Mouse (Mus musculus): ENCODE results near the gene Cys1. TPM values are rescaled to one million over a fixed set of nuclear protein-coding genes. Genes with fewer than 3 reads are reported as not detected.
A peak's percentile ranks its signal among the peaks of the same experiment; 100 is the strongest.
"Not testable (repeated sequence)": the region's sequence is repeated elsewhere in the genome, so short reads cannot be mapped to it uniquely, and the experiment has no call there.

Gene Cys1
- polyA plus RNA-seq, 1 experiment from 2014 or later: 0.40 TPM

GRCm38 (mm10) chr12:24651642-24652342 is 29.8 kb downstream of the Cys1 start:
- Histone ChIP-seq H3K36me3 (replicated peaks) (peaks cover 36% of the 10 kb centered on the region), H3K4me3 (peak overlapping the region; percentile 95), H3K4me1 (peaks cover 35% of the 10 kb centered on the region), H3K27me3 (ENCODE audit: poor library complexity, severe bottlenecking) (peaks cover 19% of the 10 kb centered on the region), H3K27ac (peak overlapping the region; percentile 99), H3K9me3 (no peaks in the 10 kb centered on the region)
- under 1% methylated on average over 36 of the region's 36 CpGs for WGBS
- DNase-seq (ENCODE audit: extremely low spot score, low spot score): peak; percentile 97

GRCm38 (mm10) chr12:24651063-24651557 is 30.5 kb downstream of the Cys1 start, which contains the start of gene Klf11:
Gene Klf11 (plus strand): TSS chr12:24651274.
- peak within 1 kb of the TSS; percentile 95 for H3K4me3 ChIP-seq
- peaks cover 19% of the 10 kb centered on the region for H3K27me3 ChIP-seq (ENCODE audit: poor library complexity, severe bottlenecking)
- no peaks in the 10 kb centered on the region for H3K9me3 ChIP-seq
- peak; percentile 97 for DNase-seq (ENCODE audit: extremely low spot score, low spot score)
- peaks cover 29% of the 10 kb centered on the region for H3K36me3 ChIP-seq (replicated peaks)
- peaks cover 30% of the 10 kb centered on the region for H3K4me1 ChIP-seq
- H3K27ac ChIP-seq: peak within 1 kb of the TSS; percentile 99
- under 1% methylated on average over 68 of the region's 68 CpGs for WGBS

DNA sequence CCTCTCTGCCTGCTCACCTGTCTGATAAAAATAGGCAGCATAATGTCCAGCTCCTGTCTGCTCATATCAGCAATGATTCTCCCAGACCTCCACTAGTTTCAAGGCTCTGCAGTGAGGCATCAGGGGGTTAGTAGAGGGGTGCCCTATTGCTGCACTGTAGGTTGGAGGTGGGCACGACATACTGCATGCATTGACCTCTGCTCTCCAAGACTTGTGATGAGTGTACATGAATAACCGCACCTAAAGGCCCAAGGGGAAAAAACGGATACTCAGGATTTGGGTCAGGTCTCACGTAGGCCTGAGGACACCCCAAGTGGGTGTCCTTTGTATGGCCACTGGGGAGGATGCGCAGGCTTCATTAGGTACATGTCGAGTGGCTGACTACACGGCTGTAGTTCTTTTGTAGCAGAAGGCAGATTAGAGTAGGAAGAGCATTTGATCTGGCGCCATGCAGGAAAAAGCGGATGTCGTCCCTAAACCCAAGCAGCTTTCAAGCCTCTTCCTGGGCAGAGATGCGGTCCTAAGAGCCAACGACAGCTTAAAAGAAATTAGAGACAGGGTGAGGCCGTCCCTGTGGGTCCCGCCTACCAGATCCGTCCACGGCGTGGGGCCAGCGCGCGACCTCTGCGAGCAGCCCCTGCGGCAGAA is 31.1 kb downstream of the Cys1 start:
- H3K36me3 ChIP-seq (replicated peaks): peaks cover 23% of the 10 kb centered on the region
- WGBS: 3% methylated on average over 22 of the region's 22 CpGs
- no peaks in the 10 kb centered on the region for H3K9me3 ChIP-seq
- H3K4me1 ChIP-seq: peaks cover 30% of the 10 kb centered on the region
- DNase-seq (ENCODE audit: extremely low spot score, low spot score): no peak
- peaks cover 19% of the 10 kb centered on the region for H3K27me3 ChIP-seq (ENCODE audit: poor library complexity, severe bottlenecking)
- peak overlapping the region; percentile 95 for H3K4me3 ChIP-seq
- H3K27ac ChIP-seq: peak overlapping the region; percentile 99

GRCm38 (mm10) chr12:24648094-24648493 is 33.5 kb downstream of the Cys1 start:
- H3K27me3 ChIP-seq (ENCODE audit: poor library complexity, severe bottlenecking): peaks cover 19% of the 10 kb centered on the region
- DNase-seq (ENCODE audit: extremely low spot score, low spot score): no peak
- no peak overlapping the region for H3K4me3 ChIP-seq
- H3K9me3 ChIP-seq: no peaks in the 10 kb centered on the region
- WGBS: 73% methylated on average over 1 of the region's 1 CpGs
- peaks cover 30% of the 10 kb centered on the region for H3K4me1 ChIP-seq
- H3K36me3 ChIP-seq (replicated peaks): no peaks in the 10 kb centered on the region
- no peak overlapping the region for H3K27ac ChIP-seq

DNA sequence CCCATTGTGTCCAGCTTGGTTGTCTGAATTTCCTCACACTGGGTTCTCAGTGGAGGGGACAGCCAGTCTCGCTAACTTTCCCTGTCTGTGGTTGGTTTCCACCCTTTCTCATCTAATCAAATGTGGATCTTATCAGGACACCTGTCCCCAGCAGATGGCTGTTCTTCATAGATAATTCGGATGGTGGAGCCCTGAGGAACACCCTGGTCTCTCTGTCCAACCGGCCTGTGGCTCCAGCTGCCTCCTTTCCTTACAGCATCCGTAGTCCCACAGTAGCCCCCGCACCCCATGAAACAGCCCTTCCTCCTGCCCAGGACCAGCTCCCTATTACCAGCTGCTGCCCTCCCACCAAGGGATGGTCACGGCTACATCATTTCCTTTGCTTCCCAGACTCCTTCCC is 35.7 kb downstream of the Cys1 start:
- Histone ChIP-seq H3K4me3 (no peak overlapping the region), H3K4me1 (peaks cover 16% of the 10 kb centered on the region), H3K9me3 (no peaks in the 10 kb centered on the region), H3K36me3 (replicated peaks) (no peaks in the 10 kb centered on the region), H3K27me3 (ENCODE audit: poor library complexity, severe bottlenecking) (peaks cover 19% of the 10 kb centered on the region), H3K27ac (no peak overlapping the region)
- no peak for DNase-seq (ENCODE audit: extremely low spot score, low spot score)
- WGBS: 85% methylated on average over 6 of the region's 6 CpGs

DNA sequence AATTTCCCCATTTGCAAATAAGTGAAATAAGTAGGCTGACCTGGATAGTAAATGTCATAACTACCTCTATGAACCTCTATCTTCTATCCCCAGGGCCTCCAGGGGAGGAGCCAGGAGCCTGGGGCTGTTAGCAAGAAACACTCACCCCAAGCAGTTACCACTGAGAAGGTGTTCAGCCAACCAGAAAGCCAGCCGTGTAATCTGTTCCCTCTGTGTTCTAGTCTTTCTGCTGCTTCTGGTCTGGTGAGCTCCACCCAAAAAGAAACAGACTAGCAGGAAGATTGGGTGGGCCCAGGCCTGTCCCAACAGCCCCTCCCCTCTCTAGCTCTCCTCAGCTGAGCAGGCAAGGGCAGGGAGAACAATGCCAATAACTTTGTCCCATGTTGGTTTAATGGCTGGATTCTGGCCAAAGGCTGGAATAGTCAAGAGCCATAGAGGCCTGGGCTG is 37.5 kb downstream of the Cys1 start:
- H3K4me3 ChIP-seq: no peak overlapping the region
- 78% methylated on average over 1 of the region's 1 CpGs for WGBS
- no peaks in the 10 kb centered on the region for H3K9me3 ChIP-seq
- H3K27ac ChIP-seq: no peak overlapping the region
- H3K4me1 ChIP-seq: peaks cover 5% of the 10 kb centered on the region; the same call in 1 of the 2 replicates
- no peak for DNase-seq (ENCODE audit: extremely low spot score, low spot score)
- H3K27me3 ChIP-seq (ENCODE audit: poor library complexity, severe bottlenecking): peaks cover 5% of the 10 kb centered on the region; the same call in 1 of the 2 replicates
- H3K36me3 ChIP-seq (replicated peaks): no peaks in the 10 kb centered on the region

DNA sequence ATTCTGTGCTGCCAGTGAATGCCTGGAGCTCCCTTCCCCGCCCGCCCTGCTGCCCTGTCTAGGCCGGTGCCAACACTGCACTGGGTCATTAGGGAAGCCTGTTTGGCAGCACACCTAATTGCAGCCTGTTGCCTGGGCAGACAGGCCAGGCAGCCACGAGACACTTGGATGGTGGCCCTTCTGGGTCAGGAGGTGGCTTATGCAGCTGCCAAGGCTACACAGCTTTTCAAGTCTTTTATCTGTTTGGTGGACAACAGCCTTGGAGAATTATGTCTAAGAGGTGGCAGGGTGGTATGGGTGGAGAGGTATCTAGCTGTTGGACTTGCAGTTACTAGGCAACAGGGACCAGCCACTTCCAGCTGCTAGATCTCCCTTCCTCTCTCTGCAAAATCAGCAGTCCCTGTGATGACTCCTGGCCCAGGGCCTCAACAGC is 39.2 kb downstream of the Cys1 start:
- Histone ChIP-seq H3K4me1 (peaks cover 5% of the 10 kb centered on the region; the same call in 1 of the 2 replicates), H3K27ac (no peak overlapping the region), H3K9me3 (no peaks in the 10 kb centered on the region), H3K36me3 (replicated peaks) (no peaks in the 10 kb centered on the region), H3K4me3 (no peak overlapping the region), H3K27me3 (ENCODE audit: poor library complexity, severe bottlenecking) (no peaks in the 10 kb centered on the region)
- 83% methylated on average over 4 of the region's 4 CpGs for WGBS
- DNase-seq (ENCODE audit: extremely low spot score, low spot score): no peak

GRCm38 (mm10) chr12:24638787-24639186 is 42.8 kb downstream of the Cys1 start:
- H3K27me3 ChIP-seq (ENCODE audit: poor library complexity, severe bottlenecking); DNase-seq (ENCODE audit: extremely low spot score, low spot score); H3K36me3 ChIP-seq (replicated peaks); H3K27ac ChIP-seq; H3K4me1 ChIP-seq; H3K9me3 ChIP-seq; H3K4me3 ChIP-seq: not testable (repeated sequence)
- 97% methylated on average over 10 of the region's 10 CpGs for WGBS

- Histone ChIP-seq H3K9me3 (no peaks in the 10 kb centered on the region), H3K36me3 (replicated peaks) (no peaks in the 10 kb centered on the region), H3K27ac (no peak overlapping the region), H3K4me1 (no peaks in the 10 kb centered on the region), H3K4me3 (no peak overlapping the region), H3K27me3 (ENCODE audit: poor library complexity, severe bottlenecking) (no peaks in the 10 kb centered on the region)
- no peak for DNase-seq (ENCODE audit: extremely low spot score, low spot score)
- WGBS: 84% methylated on average over 3 of the region's 3 CpGs
Observed at GRCm38 (mm10) chr12:24634648-24635047, 47.0 kb downstream of the Cys1 start.

- Histone ChIP-seq H3K27ac (no peak overlapping the region), H3K27me3 (ENCODE audit: poor library complexity, severe bottlenecking) (no peaks in the 10 kb centered on the region), H3K9me3 (no peaks in the 10 kb centered on the region), H3K4me3 (no peak overlapping the region), H3K4me1 (no peaks in the 10 kb centered on the region), H3K36me3 (replicated peaks) (no peaks in the 10 kb centered on the region)
- no peak for DNase-seq (ENCODE audit: extremely low spot score, low spot score)
- WGBS: 80% methylated on average over 4 of the region's 4 CpGs
Observed at GRCm38 (mm10) chr12:24634212-24634611, 47.4 kb downstream of the Cys1 start.

GRCm38 (mm10) chr12:24633753-24634191 is 47.8 kb downstream of the Cys1 start:
- WGBS: 87% methylated on average over 1 of the region's 1 CpGs

GRCm38 (mm10) chr12:24632404-24632803 is 49.2 kb downstream of the Cys1 start:
- Histone ChIP-seq H3K36me3 (replicated peaks) (no peaks in the 10 kb centered on the region), H3K27me3 (ENCODE audit: poor library complexity, severe bottlenecking) (no peaks in the 10 kb centered on the region), H3K4me1 (no peaks in the 10 kb centered on the region), H3K4me3 (no peak overlapping the region), H3K9me3 (no peaks in the 10 kb centered on the region), H3K27ac (no peak overlapping the region)
- no peak for DNase-seq (ENCODE audit: extremely low spot score, low spot score)
- WGBS: 74% methylated on average over 4 of the region's 4 CpGs

More at GRCm38 (mm10) chr12:24633753-24634191, 47.8 kb downstream of the Cys1 start:
- no peak for DNase-seq (ENCODE audit: extremely low spot score, low spot score)
- no peaks in the 10 kb centered on the region for H3K4me1 ChIP-seq
- H3K9me3 ChIP-seq: no peaks in the 10 kb centered on the region
- no peaks in the 10 kb centered on the region for H3K36me3 ChIP-seq (replicated peaks)
- H3K4me3 ChIP-seq: no peak overlapping the region
- H3K27ac ChIP-seq: no peak overlapping the region
- no peaks in the 10 kb centered on the region for H3K27me3 ChIP-seq (ENCODE audit: poor library complexity, severe bottlenecking)

GRCm38 (mm10) chr12:24630220-24630619 is 51.4 kb downstream of the Cys1 start:
- Histone ChIP-seq H3K4me3 (no peak overlapping the region), H3K4me1 (no peaks in the 10 kb centered on the region), H3K27ac (no peak overlapping the region), H3K27me3 (ENCODE audit: poor library complexity, severe bottlenecking) (no peaks in the 10 kb centered on the region), H3K36me3 (replicated peaks) (no peaks in the 10 kb centered on the region), H3K9me3 (no peaks in the 10 kb centered on the region)
- DNase-seq (ENCODE audit: extremely low spot score, low spot score): no peak
- WGBS: 86% methylated on average over 1 of the region's 1 CpGs
